8 mouse cellular contexts compared by ENCODE assay signal in the genomic region with DNA sequence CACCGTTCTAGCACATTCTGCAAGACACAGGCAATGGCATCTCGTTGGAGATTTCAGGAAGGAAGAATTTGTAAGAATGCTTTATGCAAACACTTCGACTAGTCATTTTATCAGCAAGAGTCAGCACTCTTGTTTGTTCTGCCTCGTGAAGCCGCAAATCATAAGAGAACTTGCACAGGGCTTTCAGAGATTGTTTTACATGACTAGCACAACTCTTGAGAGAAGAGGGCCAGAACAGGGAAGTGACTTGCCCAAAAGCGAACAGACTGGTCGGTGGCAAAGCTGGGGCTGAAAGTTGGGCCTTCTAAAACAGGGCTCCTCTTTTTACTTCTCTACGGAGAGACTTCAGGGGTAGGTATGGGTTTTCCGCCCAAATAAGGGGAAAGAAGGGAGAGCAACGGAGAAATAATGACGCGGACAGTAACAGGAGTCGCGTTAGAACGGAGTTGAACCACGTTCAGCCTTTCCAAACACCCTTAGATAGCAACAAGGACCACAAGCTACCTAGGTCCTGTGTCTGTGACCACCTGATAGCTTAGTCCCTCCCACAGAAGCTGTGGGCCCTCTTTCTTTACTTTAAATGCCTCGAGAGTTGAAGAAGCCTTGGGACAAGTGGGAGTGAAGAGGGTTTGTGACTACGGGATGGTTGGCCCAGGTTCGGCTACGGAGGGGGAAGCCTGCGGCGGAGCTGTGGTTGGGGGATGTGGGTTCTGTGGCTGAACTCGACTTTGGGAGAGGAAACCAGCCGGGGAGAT. TPM values are rescaled to one million over a fixed set of nuclear protein-coding genes. Genes with fewer than 3 reads are reported as not detected.
DNase-seq lines count a peak whose midpoint lies in the region; ATAC-seq and TF ChIP-seq lines count a peak whose summit lies in the region.

No protein-coding gene starts in this region.

- H3K27ac ChIP-seq in thymus, adult 2 months (ENCODE audit: control insufficient read depth, insufficient read depth, low read length) = peak overlapping the region; percentile 1; the same call in 1 of the 2 replicates
- peak overlapping the region; percentile 62 for H3K27ac ChIP-seq in embryonic facial prominence, embryonic 14.5 days (replicated peaks; ENCODE audit: low read depth, low read length)
- peak overlapping the region; percentile 10; the same call in 1 of the 2 replicates for H3K27ac ChIP-seq in intestine, embryonic 15.5 days

- peak overlapping the region; percentile 99 for H3K9ac ChIP-seq in embryonic facial prominence, embryonic 14.5 days (ENCODE audit: low read depth, low read length)
- H3K9ac ChIP-seq in intestine, embryonic 15.5 days = peak overlapping the region; percentile 21; the same call in 1 of the 2 replicates

- H3K36me3 ChIP-seq in thymus, adult 2 months (ENCODE audit: control insufficient read depth, insufficient read depth, low read length) = no peaks in the 10 kb centered on the region
- H3K36me3 ChIP-seq in embryonic facial prominence, embryonic 14.5 days (ENCODE audit: control insufficient read depth, insufficient read depth, low read length) = peaks cover 22% of the 10 kb centered on the region
- H3K36me3 ChIP-seq in intestine, embryonic 15.5 days = no peaks in the 10 kb centered on the region; the same call in 1 of the 2 replicates

- no peak for TF ChIP-seq POLR2A in thymus, adult 2 months (IDR thresholded peaks at IDR 0.05; ENCODE audit: control insufficient read depth, extremely low read depth, insufficient read depth, low read length, poor library complexity)

- no peak for TF ChIP-seq CTCF in thymus, adult 2 months (IDR thresholded peaks at IDR 0.05; ENCODE audit: borderline replicate concordance, control insufficient read depth, extremely low read depth, insufficient read depth, low read length, poor library complexity)

- H3K4me2 ChIP-seq in embryonic facial prominence, embryonic 14.5 days (ENCODE audit: low read depth, low read length) = peak overlapping the region; percentile 85
- peak overlapping the region; percentile 80 for H3K4me2 ChIP-seq in intestine, embryonic 15.5 days (replicated peaks)

- H3K4me1 ChIP-seq in thymus, adult 2 months (replicated peaks; ENCODE audit: control insufficient read depth, insufficient read depth, low read length) = peaks cover 21% of the 10 kb centered on the region
- H3K4me1 ChIP-seq in embryonic facial prominence, embryonic 14.5 days (ENCODE audit: control insufficient read depth, insufficient read depth, low read length) = peaks cover 11% of the 10 kb centered on the region
- H3K4me1 ChIP-seq in intestine, embryonic 15.5 days (replicated peaks) = peaks cover 19% of the 10 kb centered on the region

- H3K27me3 ChIP-seq in thymus, adult 2 months (ENCODE audit: control insufficient read depth, insufficient read depth, low read length) = no peaks in the 10 kb centered on the region
- no peaks in the 10 kb centered on the region for H3K27me3 ChIP-seq in embryonic facial prominence, embryonic 14.5 days (replicated peaks; ENCODE audit: control insufficient read depth, insufficient read depth, low read length)
- H3K27me3 ChIP-seq in intestine, embryonic 15.5 days (replicated peaks) = no peaks in the 10 kb centered on the region

- H3K9me3 ChIP-seq in embryonic facial prominence, embryonic 14.5 days (ENCODE audit: control insufficient read depth, low read length) = no peaks in the 10 kb centered on the region
- no peaks in the 10 kb centered on the region for H3K9me3 ChIP-seq in intestine, embryonic 15.5 days

- DNase-seq in thymus, adult 2 months = no peak
- DNase-seq in thymus, adult 18-20 months = no peak
- no peak for DNase-seq in embryonic facial prominence, embryonic 14.5 days (ENCODE audit: low spot score)
- no peak for DNase-seq in adrenal gland, adult 18-20 months (ENCODE audit: low spot score in 2 of 2)
- DNase-seq in cerebellum, adult 11-12 months = no peak
- no peak for DNase-seq in layer of hippocampus, postnatal 10 days (ENCODE audit: low spot score in 2 of 2)

- ATAC-seq in embryonic facial prominence, embryonic 14.5 days (ENCODE audit: low read depth) = no peak; the same call in 1 of the 2 replicates
- ATAC-seq in intestine, embryonic 15.5 days = peak; percentile 48
- peak; percentile 45 for ATAC-seq in megakaryocyte, adult 5-6 weeks (ENCODE audit: poor library complexity, severe bottlenecking)

- WGBS in thymus, adult 2 months = 3% methylated on average over 24 of the region's 24 CpGs
- 10% methylated on average over 24 of the region's 24 CpGs for WGBS in embryonic facial prominence, embryonic 14.5 days
- WGBS in intestine, embryonic 15.5 days = 8% methylated on average over 24 of the region's 24 CpGs

- H3K4me3 ChIP-seq in thymus, adult 2 months (ENCODE audit: control insufficient read depth, insufficient read depth, low read length) = peak overlapping the region; percentile 77
- peak overlapping the region; percentile 95 for H3K4me3 ChIP-seq in embryonic facial prominence, embryonic 14.5 days (ENCODE audit: low read depth, low read length)
- peak overlapping the region; percentile 95 for H3K4me3 ChIP-seq in intestine, embryonic 15.5 days (replicated peaks)

RNA-seq across cellular contexts. Expression of a gene that starts 0.6 kb away (rescaled TPM):
- 11.4 and 13.7 TPM in 2 replicates for polyA plus RNA-seq in thymus, adult 2 months (2012; rRNA removed)
- polyA plus RNA-seq in embryonic facial prominence, embryonic 14.5 days (2014; fragmentation: Nextera tagmentation; extraction: Ambion mirVana) = 22.4 and 24.9 TPM in 2 replicates
- polyA plus RNA-seq in intestine, embryonic 15.5 days (2015; fragmentation: Nextera tagmentation; extraction: Ambion mirVana) = 17.3 and 17.9 TPM in 2 replicates
- 4.7 and 6.0 TPM in 2 replicates for total RNA-seq in megakaryocyte, adult 5-6 weeks (2015)
- total RNA-seq in megakaryocyte, adult 5-6 weeks (2017) = 8.4 and 9.3 TPM in 2 replicates
- total RNA-seq in adrenal gland, adult 18-20 months (2021) = 1 to 10 TPM; 7.7 to 8.2 TPM
- total RNA-seq in layer of hippocampus, postnatal 10 days (2021) = 10 to 100 TPM; 63.7 to 65.0 TPM

RNA-seq across cellular contexts. Expression of a gene that starts 11.7 kb away (rescaled TPM):
- 60.3 and 67.8 TPM in 2 replicates for polyA plus RNA-seq in thymus, adult 2 months (2012; rRNA removed)
- polyA plus RNA-seq in embryonic facial prominence, embryonic 14.5 days (2014; fragmentation: Nextera tagmentation; extraction: Ambion mirVana) = 118 and 136 TPM in 2 replicates
- 119 and 128 TPM in 2 replicates for polyA plus RNA-seq in intestine, embryonic 15.5 days (2015; fragmentation: Nextera tagmentation; extraction: Ambion mirVana)
- total RNA-seq in megakaryocyte, adult 5-6 weeks (2015) = 88.7 and 95.1 TPM in 2 replicates
- 97.5 and 108 TPM in 2 replicates for total RNA-seq in megakaryocyte, adult 5-6 weeks (2017)
- total RNA-seq in adrenal gland, adult 18-20 months (2021) = 10 to 100 TPM; 96.5 to 99.1 TPM
- 100 to 1,000 TPM in 1 of 2 experiments, 10 to 100 TPM in 1; 95.8 to 103 TPM for total RNA-seq in layer of hippocampus, postnatal 10 days (2021)

RNA-seq across cellular contexts. Expression of a gene that starts 32.8 kb away (rescaled TPM):
- polyA plus RNA-seq in thymus, adult 2 months (2012; rRNA removed) = 20.3 and 23.9 TPM in 2 replicates
- 7.9 and 9.2 TPM in 2 replicates for polyA plus RNA-seq in embryonic facial prominence, embryonic 14.5 days (2014; fragmentation: Nextera tagmentation; extraction: Ambion mirVana)
- 5.4 and 5.7 TPM in 2 replicates for polyA plus RNA-seq in intestine, embryonic 15.5 days (2015; fragmentation: Nextera tagmentation; extraction: Ambion mirVana)
- total RNA-seq in megakaryocyte, adult 5-6 weeks (2015) = 14.5 and 15.0 TPM in 2 replicates
- 17.7 and 21.3 TPM in 2 replicates for total RNA-seq in megakaryocyte, adult 5-6 weeks (2017)
- total RNA-seq in adrenal gland, adult 18-20 months (2021) = 10 to 100 TPM; 36.1 to 41.2 TPM
- 10 to 100 TPM; 40.8 to 41.1 TPM for total RNA-seq in layer of hippocampus, postnatal 10 days (2021)

Comparison
In these comparisons a context has a peak if more than half of its experiments do, and no peak if none do; other contexts are left out.
1. H3K27ac ChIP-seq: peak in every context shown above with its lines; median percentile 62 in embryonic facial prominence, embryonic 14.5 days; 10 in intestine, embryonic 15.5 days; 1 in thymus, adult 2 months.
2. RNA of a gene that starts 0.6 kb away (total RNA-seq): 63.7 to 65.0 TPM in layer of hippocampus, postnatal 10 days; 4.7 to 9.3 TPM in megakaryocyte, adult 5-6 weeks and 7.7 to 8.2 TPM in adrenal gland, adult 18-20 months; every median in the first group is over 4 times any median in the second.
3. Peak in every context shown above with its lines, with median percentiles within 50 percentile points of each other: H3K4me3 ChIP-seq.